Mouse (Mus musculus): ENCODE measurements around the gene Atg4c.

DNA sequence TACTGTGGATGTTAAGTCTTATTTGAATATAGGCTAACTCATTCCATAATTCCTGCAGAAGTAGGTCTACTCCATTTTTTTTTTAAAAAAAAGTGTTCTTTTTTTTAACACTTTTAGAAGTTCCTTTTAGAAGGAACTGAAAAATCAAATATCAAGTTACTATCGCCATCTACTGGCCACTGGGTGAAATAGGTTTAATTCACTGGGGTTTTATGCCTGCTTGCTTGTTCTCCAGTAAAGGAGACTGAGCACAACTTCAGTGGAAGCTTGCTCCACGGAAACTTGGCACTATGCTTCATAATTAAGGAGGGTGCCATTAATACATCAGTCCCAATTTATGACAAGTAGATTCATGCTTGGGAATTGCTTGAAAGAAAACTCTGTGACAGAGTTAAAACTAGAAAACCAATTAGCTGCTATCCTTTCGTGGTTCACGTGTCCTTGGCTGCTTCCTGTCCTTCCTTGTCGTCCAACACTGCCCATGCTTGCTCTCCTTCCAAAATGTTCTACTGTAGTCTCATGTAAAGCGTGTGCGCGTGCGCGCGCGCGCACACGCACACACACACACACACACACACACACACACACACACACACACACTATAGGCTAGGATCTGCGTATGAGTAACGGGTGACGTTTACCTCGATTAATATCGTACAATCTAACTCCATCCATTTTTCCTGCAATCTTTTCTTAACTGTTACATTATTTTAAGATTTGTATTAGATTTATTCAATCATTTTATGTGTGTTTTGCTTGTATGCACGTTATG lies 10.9 kb upstream of the Atg4c start:
- TF ChIP-seq CTCF (IDR thresholded peaks at IDR 0.05) (peak; percentile 74), EP300 (IDR thresholded peaks at IDR 0.05) (no peak)
